Mouse (Mus musculus) forebrain, embryonic 16.5 days (tissue): Measurements from ENCODE around the gene Insr. TPM values are rescaled to one million over a fixed set of nuclear protein-coding genes. Genes with fewer than 3 reads are reported as not detected.
"Not testable (repeated sequence)": the region's sequence is repeated elsewhere in the genome, so short reads cannot be mapped to it uniquely, and the experiment has no call there.

Experiments
- ATAC-seq: fragments of 200-750 bp; cut with Nextera tagmentation; 2 replicates; pipeline ENCODE4 v1.8.0; 2017; ENCODE audit warnings: mild to moderate bottlenecking, moderate library complexity
- H3K27ac ChIP-seq: fragments of 300-500 bp; sonication (generic); 2 replicates; pipeline ENCODE4 v1.5.1; 2014; ENCODE audit warnings: low read length, control low read depth
- H3K27me3 ChIP-seq: fragments of 300-500 bp; sonication (generic); replicated peaks from 2 replicates; pipeline ENCODE4 v1.6.1; 2014; ENCODE audit warnings: low read length; ENCODE audit not compliant: control insufficient read depth, insufficient read depth
- H3K36me3 ChIP-seq: fragments of 300-500 bp; sonication (generic); 2 replicates; pipeline ENCODE4 v1.6.1; 2014; ENCODE audit not compliant: control insufficient read depth, insufficient read depth
- H3K4me1 ChIP-seq: fragments of 300-500 bp; sonication (generic); replicated peaks from 2 replicates; pipeline ENCODE4 v1.6.1; 2014; ENCODE audit warnings: low read length; ENCODE audit not compliant: control insufficient read depth, insufficient read depth
- H3K4me2 ChIP-seq: fragments of 300-500 bp; sonication (generic); 2 replicates; pipeline ENCODE4 v1.6.1; 2014; ENCODE audit warnings: mild to moderate bottlenecking, low read length, control low read depth
- H3K4me3 ChIP-seq: fragments of 300-500 bp; sonication (generic); replicated peaks from 2 replicates; pipeline ENCODE4 v1.5.1; 2014; ENCODE audit warnings: mild to moderate bottlenecking, low read length, control low read depth
- H3K9ac ChIP-seq: fragments of 300-500 bp; sonication (generic); replicated peaks from 2 replicates; pipeline ENCODE4 v1.6.1; 2014; ENCODE audit warnings: low read depth, low read length, control low read depth
- H3K9me3 ChIP-seq: fragments of 300-500 bp; sonication (generic); 2 replicates; pipeline ENCODE4 v1.6.1; 2016; ENCODE audit warnings: low read length; ENCODE audit not compliant: control insufficient read depth
- WGBS: fragments of 180-500 bp; shearing (Covaris S2); extraction: QIAGEN DNeasy Blood & Tissue Kit; methylation state at CpG from one replicate; pipeline ENCODE4 v1.1.7; 2014; 5-methylcytosine and 5-hydroxymethylcytosine counted together
- polyA plus RNA-seq: library from polyadenylated mRNA; unstranded; fragments of >200 nt; fragmentation: Nextera tagmentation; extraction: Ambion mirVana; gene quantifications from 2 replicates; pipeline ENCODE4 v1.2.1, GENCODE M21; 2015

Gene Insr
- polyA plus RNA-seq, 1 experiment from 2014 or later: 66.7 TPM

- Histone ChIP-seq H3K9ac (no peak overlapping the region), H3K4me2 (no peak overlapping the region), H3K27me3 (no peaks in the 10 kb centered on the region), H3K9me3 (no peaks in the 10 kb centered on the region), H3K4me1 (no peaks in the 10 kb centered on the region), H3K36me3 (no peaks in the 10 kb centered on the region), H3K27ac (no peak overlapping the region), H3K4me3 (no peak overlapping the region)
- ATAC-seq: no peak
- WGBS: 75% methylated on average over 4 of the region's 4 CpGs
Observed at GRCm38 (mm10) chr8:3311482-3311881, 32.1 kb upstream of the Insr start.

- 90% methylated on average over 11 of the region's 11 CpGs for WGBS
- H3K9ac ChIP-seq: no peak overlapping the region
- no peak for ATAC-seq
- H3K36me3 ChIP-seq: no peaks in the 10 kb centered on the region
- no peaks in the 10 kb centered on the region for H3K9me3 ChIP-seq
- H3K4me3 ChIP-seq: no peak overlapping the region
- H3K4me2 ChIP-seq: no peak overlapping the region
- no peaks in the 10 kb centered on the region for H3K4me1 ChIP-seq
- no peak overlapping the region for H3K27ac ChIP-seq
- H3K27me3 ChIP-seq: no peaks in the 10 kb centered on the region
Observed at GRCm38 (mm10) chr8:3309636-3310035, 30.2 kb upstream of the Insr start.

GRCm38 (mm10) chr8:3308205-3308800, 28.9 kb upstream of the Insr start:
- not testable (repeated sequence) for H3K27me3 ChIP-seq, H3K9me3 ChIP-seq, H3K36me3 ChIP-seq, H3K4me1 ChIP-seq, H3K27ac ChIP-seq, H3K9ac ChIP-seq, H3K4me2 ChIP-seq, ATAC-seq, H3K4me3 ChIP-seq
- 93% methylated on average over 13 of the region's 13 CpGs for WGBS

DNA sequence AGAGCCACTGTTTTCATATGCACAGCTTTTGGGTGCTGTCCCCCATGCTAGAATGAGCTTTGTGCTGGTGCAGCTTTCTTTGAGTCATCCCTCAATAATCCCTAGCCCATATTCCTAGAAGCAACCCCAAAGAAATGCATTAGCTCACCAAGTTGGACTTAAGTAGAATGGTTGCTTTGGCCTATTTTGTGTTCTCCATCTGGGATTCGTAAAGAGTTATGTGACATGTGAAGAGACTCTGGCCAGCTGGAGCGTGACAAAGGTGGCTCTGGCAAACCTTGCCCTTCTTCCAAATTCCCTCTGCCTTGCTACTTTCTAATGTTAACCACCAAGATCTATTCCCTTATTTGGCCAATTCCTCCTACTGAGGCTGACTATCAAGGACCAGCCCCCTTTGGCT, 22.7 kb upstream of the Insr start:
- Histone ChIP-seq H3K4me2 (no peak overlapping the region), H3K27ac (no peak overlapping the region), H3K9ac (no peak overlapping the region), H3K4me3 (no peak overlapping the region), H3K9me3 (no peaks in the 10 kb centered on the region), H3K27me3 (no peaks in the 10 kb centered on the region), H3K4me1 (no peaks in the 10 kb centered on the region), H3K36me3 (no peaks in the 10 kb centered on the region)
- WGBS: 82% methylated on average over 2 of the region's 2 CpGs
- no peak for ATAC-seq

- no peaks in the 10 kb centered on the region for H3K9me3 ChIP-seq
- no peaks in the 10 kb centered on the region for H3K27me3 ChIP-seq
- H3K9ac ChIP-seq: no peak overlapping the region
- no peak overlapping the region for H3K4me2 ChIP-seq
- H3K4me1 ChIP-seq: no peaks in the 10 kb centered on the region
- H3K36me3 ChIP-seq: no peaks in the 10 kb centered on the region
- no peak for ATAC-seq
- H3K4me3 ChIP-seq: no peak overlapping the region
- WGBS: 85% methylated on average over 5 of the region's 5 CpGs
- H3K27ac ChIP-seq: no peak overlapping the region
Observed at GRCm38 (mm10) chr8:3299322-3299721, 19.9 kb upstream of the Insr start.

DNA sequence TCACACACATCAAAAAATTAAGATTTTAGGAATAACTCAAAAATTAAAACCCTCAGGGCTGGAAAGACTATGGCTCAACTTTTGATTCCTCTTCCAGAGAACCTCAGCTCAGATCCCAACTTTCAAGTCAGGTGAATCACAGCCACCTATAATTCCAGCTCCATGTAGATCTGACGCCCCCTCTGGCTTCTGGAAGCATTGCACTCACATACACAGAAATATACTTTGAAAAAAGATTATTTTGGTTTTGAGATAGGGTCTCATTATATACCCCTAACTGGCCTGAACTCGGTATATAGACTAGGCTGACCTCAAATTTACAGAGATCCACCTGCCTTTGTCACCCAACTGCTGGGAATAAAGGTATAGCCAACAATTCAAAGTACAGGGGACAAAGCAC, 6.4 kb upstream of the Insr start:
- Histone ChIP-seq H3K27me3 (no peaks in the 10 kb centered on the region), H3K4me1 (no peaks in the 10 kb centered on the region), H3K9ac (no peak overlapping the region), H3K4me2 (no peak overlapping the region), H3K4me3 (no peak overlapping the region), H3K36me3 (no peaks in the 10 kb centered on the region), H3K9me3 (no peaks in the 10 kb centered on the region), H3K27ac (no peak overlapping the region)
- no peak for ATAC-seq
- 33% methylated on average over 2 of the region's 2 CpGs for WGBS

DNA sequence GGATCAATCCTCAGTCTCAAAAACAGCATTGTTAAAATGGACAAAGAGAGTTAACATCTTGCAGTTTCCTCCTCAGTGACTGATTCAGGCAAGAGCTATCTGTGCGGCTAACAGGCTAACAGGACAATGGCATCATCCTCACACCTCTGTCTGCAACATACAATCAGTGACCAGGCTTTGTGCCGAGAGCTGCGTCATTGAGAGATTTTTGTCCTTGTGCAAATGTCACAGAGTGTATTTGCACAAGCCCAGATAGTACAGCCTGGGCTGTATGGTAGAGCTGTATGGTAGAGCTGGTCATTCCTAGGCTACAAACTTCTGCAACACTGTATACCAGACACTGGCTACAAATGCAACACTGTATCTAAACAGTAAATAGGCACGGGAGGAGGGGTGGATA, 5.2 kb upstream of the Insr start:
- Histone ChIP-seq H3K4me2 (no peak overlapping the region), H3K4me1 (peaks cover 4% of the 10 kb centered on the region), H3K4me3 (no peak overlapping the region), H3K9me3 (no peaks in the 10 kb centered on the region), H3K27ac (no peak overlapping the region), H3K9ac (no peak overlapping the region), H3K36me3 (no peaks in the 10 kb centered on the region), H3K27me3 (no peaks in the 10 kb centered on the region)
- no peak for ATAC-seq
- 73% methylated on average over 4 of the region's 4 CpGs for WGBS

- Histone ChIP-seq H3K4me2 (no peak overlapping the region), H3K4me3 (no peak overlapping the region), H3K27me3 (no peaks in the 10 kb centered on the region), H3K36me3 (no peaks in the 10 kb centered on the region), H3K4me1 (peaks cover 25% of the 10 kb centered on the region), H3K9me3 (no peaks in the 10 kb centered on the region), H3K9ac (no peak overlapping the region), H3K27ac (no peak overlapping the region)
- 81% methylated on average over 3 of the region's 3 CpGs for WGBS
- no peak for ATAC-seq
Observed at GRCm38 (mm10) chr8:3281296-3281695, 1.9 kb upstream of the Insr start.

- H3K27me3 ChIP-seq: no peaks in the 10 kb centered on the region
- H3K36me3 ChIP-seq: no peaks in the 10 kb centered on the region
- WGBS: 34% methylated on average over 11 of the region's 11 CpGs
- peak overlapping the region; percentile 66 for H3K4me2 ChIP-seq
- H3K4me3 ChIP-seq: peak overlapping the region; percentile 98; the same call in 1 of the 2 replicates
- no peak overlapping the region for H3K27ac ChIP-seq
- H3K4me1 ChIP-seq: peaks cover 27% of the 10 kb centered on the region
- H3K9me3 ChIP-seq: no peaks in the 10 kb centered on the region
- H3K9ac ChIP-seq: peak overlapping the region; percentile 99
- no peak for ATAC-seq
Observed at GRCm38 (mm10) chr8:3280266-3280910, 971 bp upstream of the Insr start.

DNA sequence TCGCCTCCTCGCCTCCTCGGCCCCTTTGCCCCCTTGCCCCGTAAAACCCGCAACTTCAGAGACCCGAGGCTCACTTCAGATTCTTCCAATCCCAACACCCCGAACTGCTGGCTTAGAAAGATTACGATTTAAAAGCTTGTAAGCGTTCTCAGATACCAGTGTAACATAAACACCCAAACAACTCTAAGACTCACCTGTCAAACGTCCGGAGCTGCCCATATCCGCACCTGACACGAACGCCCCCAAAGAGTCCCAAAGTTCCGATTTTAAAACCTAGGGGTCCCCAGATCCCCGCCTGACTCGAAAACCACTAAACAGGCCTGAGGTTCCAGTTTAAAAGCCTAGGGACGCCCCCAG, 282 bp upstream of the Insr start:
- H3K4me2 ChIP-seq: peak overlapping the region; percentile 66
- H3K9ac ChIP-seq: peak overlapping the region; percentile 99
- H3K4me3 ChIP-seq: peak overlapping the region; percentile 98
- H3K27ac ChIP-seq: no peak overlapping the region
- peaks cover 30% of the 10 kb centered on the region for H3K4me1 ChIP-seq
- no peak; the same call in 1 of the 2 replicates for ATAC-seq
- H3K9me3 ChIP-seq: no peaks in the 10 kb centered on the region
- no peaks in the 10 kb centered on the region for H3K27me3 ChIP-seq
- 2% methylated on average over 18 of the region's 18 CpGs for WGBS
- H3K36me3 ChIP-seq: no peaks in the 10 kb centered on the region
